Mouse (Mus musculus) thymus, postnatal 4 days (tissue): ENCODE results near the gene Uvrag.

Source experiments
- DNase-seq: peaks from one replicate; pipeline ENCODE4 v3.0.0; 2021

Uvrag gene

DNA sequence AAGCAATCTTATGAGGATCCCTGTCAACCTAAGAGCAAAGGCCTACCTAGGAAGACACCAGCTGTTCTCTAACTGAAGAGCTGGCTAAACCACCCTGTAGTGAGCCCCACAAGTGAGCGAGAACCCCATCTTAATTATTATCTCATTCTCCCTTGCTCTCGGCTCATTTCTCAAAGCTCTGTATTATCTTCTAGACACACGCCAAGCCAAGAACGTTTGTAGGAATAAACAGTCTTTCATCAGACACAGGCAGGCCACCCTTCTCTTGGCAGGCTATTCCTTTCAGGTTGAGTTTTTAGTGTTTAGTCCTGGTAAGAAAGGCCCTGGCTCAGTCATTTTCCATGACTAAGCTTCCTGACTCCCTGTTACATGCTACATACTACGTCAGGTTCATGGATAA is 218.0 kb downstream of the Uvrag start:
- DNase-seq, result no peak

- no peak for DNase-seq
These were observed 223.5 kb downstream of the Uvrag start for GRCm38 (mm10) chr7:98917407-98917806.

GRCm38 (mm10) chr7:98916581-98916980 is 224.4 kb downstream of the Uvrag start:
- DNase-seq, result no peak

DNA sequence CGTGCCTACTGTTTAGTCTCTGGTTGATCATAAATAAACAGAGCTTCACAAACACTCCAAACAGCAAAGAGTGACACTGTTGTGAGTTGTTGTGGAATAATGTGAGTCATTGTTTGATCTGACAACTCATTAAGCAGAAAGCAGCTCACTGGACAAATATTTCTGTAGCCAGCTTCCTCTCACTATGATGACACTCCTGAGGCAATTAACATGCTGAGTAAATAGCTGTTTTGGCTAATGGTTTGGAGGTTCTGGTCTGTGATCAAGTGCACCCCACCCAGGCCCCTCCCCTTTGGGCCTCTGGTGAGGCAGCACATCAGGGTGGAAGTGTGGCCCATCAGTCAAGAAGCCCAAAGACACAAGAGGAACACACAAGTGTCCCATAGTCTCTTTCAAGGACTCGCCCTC is 228.0 kb downstream of the Uvrag start:
- no peak for DNase-seq

GRCm38 (mm10) chr7:98911276-98911675 is 229.7 kb downstream of the Uvrag start:
- no peak for DNase-seq

DNA sequence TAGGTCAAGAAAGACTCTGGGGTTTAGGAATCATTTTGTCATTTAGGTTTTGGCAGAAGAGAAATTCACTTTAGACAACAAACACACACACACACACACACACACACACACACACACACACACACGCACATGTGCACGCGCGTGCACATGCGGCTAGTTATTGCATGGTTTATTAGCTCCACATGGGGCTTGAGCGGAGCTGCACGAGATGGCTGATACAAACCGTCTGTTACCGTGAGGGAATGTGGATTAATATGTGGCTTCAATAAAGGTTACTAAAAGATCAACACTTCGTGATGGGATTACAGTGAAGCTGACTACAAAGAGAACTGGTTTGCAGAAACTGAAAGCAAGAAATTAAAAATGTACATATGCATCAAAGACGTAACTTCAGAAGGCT is 230.2 kb downstream of the Uvrag start:
- no peak for DNase-seq

DNA sequence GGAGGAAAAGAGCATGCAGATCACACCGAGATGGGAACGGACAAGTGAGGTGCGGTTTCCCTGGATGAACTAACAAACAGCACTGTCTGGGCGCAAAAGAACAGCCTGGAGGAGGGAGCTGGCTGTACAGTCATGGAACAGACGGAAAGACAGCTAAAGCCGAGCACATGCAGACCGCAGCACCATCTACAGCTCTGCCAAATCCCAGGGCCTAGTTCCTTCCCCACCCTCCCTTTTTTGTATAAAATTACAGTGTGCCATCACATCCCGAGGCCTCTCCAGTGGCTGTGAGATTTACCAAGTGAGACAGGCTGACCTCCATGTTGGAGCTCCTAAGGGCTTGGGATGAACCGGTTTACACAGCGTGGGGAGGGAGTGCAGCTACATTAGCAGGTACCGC is 230.8 kb downstream of the Uvrag start:
- DNase-seq, result no peak

DNA sequence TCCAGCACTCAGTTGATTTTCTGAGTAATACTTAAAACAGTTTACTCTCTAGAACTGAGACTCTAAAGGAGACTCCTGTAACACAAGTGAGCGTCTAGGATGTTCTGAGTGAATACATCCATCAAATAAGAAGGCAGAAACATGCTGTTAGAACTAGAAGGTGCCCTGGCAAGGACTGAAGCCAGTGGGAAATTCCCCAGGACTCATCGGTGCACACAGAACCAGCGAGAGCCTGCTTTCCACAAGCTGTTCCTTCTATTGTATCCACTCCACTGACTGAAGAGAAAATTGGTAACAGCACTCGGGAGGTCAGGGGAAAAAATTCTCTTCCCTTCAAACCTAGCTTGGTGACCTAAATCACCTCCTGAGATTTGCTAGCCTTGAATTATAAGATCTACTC is 233.5 kb downstream of the Uvrag start:
- no peak for DNase-seq

DNA sequence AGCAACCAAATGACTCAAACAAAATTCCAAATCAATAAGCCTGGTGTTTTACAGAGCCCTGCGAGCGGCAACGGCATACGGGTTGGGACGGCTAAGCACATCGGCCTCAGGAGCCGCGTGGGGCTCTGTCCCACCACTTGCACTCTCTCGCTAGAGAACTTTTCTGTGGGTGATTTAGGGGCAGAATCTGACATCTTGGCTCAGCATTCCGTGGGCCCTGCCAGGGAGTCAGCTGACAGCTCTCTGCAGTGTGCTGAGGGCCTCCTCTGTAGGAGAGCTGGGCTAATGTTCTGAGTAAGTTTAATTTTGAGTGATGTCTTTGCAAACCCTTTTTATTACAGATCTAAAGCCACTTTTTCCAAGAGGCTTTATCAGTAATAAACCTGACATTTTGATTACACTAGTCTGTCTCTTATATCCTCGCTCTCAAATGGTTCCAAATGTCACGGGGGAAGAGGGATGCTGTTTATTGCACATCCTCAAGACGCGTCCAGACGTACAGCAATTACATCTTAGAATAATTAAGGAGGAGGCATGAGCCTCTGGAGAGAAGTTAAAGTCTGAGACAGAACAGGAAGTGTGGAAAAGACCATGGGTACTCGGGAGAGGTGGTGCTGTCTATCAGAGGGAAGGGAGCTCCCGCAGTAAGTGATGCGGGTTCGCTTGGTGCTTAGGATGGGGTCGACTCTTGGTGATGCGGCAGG is 236.1 kb downstream of the Uvrag start:
- no peak for DNase-seq

DNA sequence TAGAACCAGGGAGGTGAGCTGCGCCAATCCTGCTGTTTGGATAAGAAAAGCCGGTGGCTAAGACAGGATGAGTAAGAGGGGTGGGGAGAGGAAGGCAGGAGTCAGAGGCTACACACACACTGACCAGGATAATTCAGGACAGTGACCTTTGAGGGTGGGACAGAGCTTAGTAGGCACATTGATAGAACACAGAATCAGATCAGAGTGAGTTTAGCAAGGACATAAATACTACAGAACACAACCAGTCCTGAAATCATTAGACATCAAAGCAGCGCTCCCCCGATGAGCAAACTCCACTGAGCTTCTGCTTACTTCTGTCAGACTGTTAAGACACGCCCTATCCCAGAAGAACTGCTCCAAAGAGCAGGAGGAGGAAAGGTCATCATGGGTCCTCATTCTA is 237.1 kb downstream of the Uvrag start:
- DNase-seq, result no peak

- DNase-seq, result peak; percentile 55
These were observed 239.8 kb downstream of the Uvrag start for GRCm38 (mm10) chr7:98901120-98901519.

DNA sequence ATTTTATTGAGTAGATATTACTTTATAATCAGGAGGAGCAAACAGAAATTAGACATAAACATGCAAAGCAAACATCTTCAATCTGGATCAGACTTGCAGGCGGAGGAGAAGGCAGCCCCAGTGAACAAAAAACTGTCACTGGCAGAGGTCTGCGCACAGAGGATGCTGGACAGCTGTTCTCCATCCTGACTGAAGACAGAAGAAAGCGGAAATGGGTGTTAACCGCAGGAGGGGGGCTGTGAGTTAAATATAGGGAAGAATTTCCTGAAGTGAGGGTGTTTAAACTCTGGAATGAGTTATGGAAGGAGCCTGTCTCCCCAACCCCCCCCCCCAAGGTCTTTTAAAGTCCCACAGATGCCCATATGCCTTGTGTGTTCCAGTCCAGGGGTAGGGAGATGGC is 241.1 kb downstream of the Uvrag start:
- DNase-seq, result no peak

DNA sequence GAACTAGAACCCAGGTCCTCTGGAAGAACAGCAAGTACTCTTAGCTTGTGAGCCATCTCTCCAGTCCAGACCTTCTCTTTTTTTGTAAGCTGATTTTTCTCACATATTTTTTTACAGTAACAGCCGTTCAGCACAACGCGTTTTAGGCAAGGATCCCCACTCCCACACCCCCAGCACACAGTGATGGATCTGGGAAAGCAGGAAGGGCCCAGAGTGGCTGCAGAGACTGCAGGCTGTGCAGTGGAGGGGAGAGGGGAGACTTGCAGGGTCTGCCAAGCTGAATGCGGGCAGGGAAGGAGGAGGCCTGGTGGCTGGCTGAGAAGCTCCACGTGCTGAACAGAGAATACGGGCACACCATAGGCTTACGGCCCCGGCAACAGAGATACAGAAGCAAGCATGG is 243.6 kb downstream of the Uvrag start:
- no peak for DNase-seq

- no peak for DNase-seq
These were observed 245.3 kb downstream of the Uvrag start for GRCm38 (mm10) chr7:98895501-98896095.

- DNase-seq, result no peak
These were observed 246.2 kb downstream of the Uvrag start for GRCm38 (mm10) chr7:98894768-98895167.

GRCm38 (mm10) chr7:98894305-98894704 is 246.6 kb downstream of the Uvrag start:
- no peak for DNase-seq

GRCm38 (mm10) chr7:98893144-98893543 is 247.8 kb downstream of the Uvrag start:
- DNase-seq, result no peak

GRCm38 (mm10) chr7:98889211-98889610 is 251.7 kb downstream of the Uvrag start:
- no peak for DNase-seq

DNA sequence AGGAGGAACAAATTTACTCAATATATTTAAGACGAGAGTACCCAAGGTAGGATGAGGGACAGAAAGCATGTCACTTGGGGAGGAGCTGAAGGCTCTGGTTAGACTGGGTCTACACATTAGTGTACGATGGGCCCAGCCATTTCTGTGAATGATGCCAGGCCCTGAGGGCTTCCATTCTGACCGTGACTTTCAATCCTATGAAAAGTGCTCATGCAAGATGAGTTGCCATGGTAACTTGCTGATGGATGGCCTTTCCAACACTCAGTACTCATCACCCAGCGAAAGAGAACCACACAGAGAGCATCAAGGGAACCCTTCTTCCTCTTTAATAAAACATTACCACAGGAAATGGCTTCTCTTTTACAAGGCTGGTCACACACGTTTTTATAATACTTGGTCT is 252.1 kb downstream of the Uvrag start:
- no peak for DNase-seq

- DNase-seq, result no peak
These were observed 253.1 kb downstream of the Uvrag start for GRCm38 (mm10) chr7:98887811-98888261.

DNA sequence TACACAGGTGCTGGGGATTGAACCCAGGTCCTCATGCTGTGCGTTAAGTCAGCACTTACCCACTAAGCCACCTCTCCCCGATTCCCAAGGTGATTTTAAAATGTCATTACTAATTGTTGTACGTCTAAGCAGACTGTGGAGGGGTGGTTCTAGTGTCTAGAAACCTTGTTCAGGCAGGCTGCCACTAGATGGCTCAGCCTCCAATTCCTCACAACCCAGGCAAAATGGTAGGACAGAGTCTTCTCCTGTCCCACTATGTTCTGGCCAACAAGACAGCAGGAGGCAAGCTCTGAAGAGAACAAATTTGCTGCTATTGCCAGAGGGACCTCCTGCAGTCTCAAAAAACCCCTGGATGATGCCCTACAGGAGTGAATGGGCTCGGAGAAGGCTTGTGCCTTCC is 259.1 kb downstream of the Uvrag start:
- DNase-seq, result no peak

- DNase-seq, result no peak
These were observed 261.8 kb downstream of the Uvrag start for GRCm38 (mm10) chr7:98879176-98879575.

DNA sequence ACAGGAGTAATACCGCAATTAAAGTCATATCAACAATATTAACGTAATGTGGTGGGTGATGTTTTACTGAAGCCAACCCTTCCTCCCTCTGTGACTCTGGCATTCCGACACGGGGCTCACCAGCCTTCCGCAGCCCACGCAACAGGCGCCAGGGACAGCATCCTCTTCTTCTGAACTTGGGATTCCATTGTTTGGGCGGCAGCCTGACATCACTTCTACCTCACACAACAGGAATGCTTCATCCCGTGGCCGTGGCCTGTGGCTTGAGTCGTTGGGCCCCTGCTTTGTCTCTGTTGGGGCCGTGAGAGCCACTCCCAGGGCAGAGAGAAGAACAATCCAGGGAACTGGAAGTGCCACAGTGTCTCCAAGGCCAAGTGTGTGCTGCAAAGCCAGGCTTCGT is 264.8 kb downstream of the Uvrag start:
- DNase-seq, result no peak

DNA sequence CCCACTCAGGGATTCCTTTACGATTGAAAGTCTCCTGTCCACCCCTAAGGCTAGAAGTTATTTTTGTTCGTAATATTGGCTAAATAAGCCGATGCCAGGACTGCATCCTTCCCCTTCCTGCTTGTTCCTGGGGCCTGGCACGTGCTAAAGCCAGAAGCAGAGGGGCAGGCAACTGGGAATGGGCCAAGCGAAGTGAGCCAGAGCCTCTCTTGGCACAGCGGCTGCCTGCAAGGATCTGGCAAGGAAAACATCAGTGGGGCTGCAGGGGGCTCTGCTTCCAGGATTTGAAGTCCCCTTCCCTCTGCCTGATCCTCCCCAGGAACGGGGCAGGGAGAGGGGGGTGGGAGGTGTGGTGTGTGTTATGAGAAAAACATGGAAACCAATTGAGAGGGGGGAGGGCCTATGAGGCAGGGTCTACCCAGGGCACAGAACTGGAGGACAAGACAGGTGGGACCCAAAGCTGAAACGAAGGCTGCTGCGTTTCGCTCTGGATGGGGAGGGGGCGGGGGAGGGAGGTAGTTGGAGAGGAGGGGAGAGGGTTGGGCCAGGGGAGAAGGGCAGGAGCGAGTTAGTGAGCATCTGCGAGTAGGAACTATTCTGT is 265.5 kb downstream of the Uvrag start:
- DNase-seq, result no peak
